Mouse (Mus musculus): ENCODE data around the gene R3hdm4.

Gene R3hdm4

DNA sequence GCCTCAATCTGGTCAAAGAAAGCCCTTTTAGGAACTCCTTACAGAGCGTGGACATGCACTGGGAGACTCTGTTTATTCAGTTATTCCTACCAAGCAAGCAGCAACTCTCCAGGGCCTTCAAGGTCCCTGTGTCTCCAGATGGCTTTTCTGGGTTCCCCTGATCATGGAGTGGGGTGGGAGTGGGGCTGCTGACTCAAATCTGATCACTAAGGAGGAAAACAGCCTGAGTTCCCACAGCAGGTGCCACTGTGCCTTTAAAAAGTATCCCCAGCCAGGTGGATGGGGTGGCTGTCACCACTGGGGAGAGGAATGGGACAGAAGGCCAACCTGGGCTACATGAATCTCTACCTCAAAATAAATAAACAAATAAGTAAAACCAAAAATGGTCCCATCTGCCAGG is 22.0 kb upstream of the R3hdm4 start:
- no peak for DNase-seq (ENCODE audit: low read depth, low spot score)

GRCm38 (mm10) chr10:79940749-79941148 is 19.7 kb upstream of the R3hdm4 start:
- no peak for DNase-seq (ENCODE audit: low read depth, low spot score)

DNA sequence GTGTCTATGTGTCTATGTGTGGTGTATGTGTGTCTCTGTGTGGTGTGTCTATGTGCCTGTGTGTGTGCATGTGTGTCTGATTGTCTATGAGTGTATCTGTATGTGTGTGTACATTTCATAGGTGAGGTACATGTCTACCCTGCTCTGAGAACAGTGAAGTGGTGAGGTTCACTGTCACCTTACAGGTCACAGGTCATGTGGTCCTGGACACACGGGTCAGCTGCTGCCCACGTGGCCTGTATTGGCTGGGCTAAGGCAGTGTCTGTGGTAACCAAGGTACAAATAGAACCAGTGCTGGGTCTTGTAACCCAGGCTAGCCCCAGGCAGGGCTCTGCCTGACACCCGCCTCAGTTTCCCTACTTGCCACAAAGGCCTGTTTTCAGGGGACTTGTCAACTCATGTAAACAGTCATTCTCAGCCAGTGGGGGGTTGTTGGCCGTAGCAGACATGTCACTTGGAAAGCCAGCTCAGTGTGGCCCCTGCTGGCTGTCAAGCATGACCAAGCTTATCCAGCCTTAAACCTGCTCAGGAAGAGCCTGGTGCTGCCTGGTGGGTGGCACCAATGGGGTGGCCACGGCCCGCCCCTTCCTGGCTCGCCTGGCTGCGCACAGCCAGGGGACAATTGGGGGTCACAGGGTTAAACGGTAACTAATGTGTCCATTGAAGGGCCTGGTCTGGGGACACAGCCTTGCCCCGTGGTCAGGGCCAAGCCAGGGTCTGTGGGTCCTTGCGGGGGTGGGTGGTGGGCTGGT is 16.9 kb upstream of the R3hdm4 start:
- DNase-seq (ENCODE audit: low read depth, low spot score), result no peak

- DNase-seq (ENCODE audit: low read depth, low spot score), result no peak
Observed at GRCm38 (mm10) chr10:79936911-79937441, 16.0 kb upstream of the R3hdm4 start.

GRCm38 (mm10) chr10:79936284-79936910 is 15.4 kb upstream of the R3hdm4 start:
- DNase-seq (ENCODE audit: low read depth, low spot score), result no peak

GRCm38 (mm10) chr10:79934794-79935569 is 14.0 kb upstream of the R3hdm4 start:
- DNase-seq (ENCODE audit: low read depth, low spot score), result no peak

GRCm38 (mm10) chr10:79934272-79934721 is 13.3 kb upstream of the R3hdm4 start:
- DNase-seq (ENCODE audit: low read depth, low spot score), result no peak

GRCm38 (mm10) chr10:79933861-79934260 is 12.9 kb upstream of the R3hdm4 start:
- no peak for DNase-seq (ENCODE audit: low read depth, low spot score)

DNA sequence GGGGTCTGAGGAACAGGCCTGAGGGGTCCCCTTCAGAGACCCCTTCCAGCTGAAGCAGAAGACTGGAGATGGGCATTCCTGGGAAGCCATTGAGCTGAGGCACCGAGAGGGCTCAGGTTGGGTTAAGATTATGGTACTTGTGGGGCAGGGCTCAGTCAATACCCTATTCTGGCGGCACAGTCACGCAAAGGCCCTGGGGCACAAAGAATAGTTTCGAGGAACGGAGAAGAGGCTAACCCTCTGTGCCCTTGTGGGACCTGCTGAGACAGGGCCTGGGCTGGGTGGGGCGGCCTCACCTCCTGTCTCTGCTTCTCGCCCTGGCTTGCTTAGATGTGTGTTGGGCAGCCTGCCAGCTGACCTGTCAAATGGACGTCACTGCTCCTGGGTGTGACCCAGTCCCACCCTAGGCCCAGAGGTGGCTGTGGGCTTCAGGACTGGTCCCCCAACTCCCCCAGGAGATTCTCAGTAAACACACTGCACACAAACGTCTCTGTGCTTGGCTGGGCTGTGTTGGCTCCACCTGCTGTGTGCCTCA is 12.2 kb upstream of the R3hdm4 start:
- DNase-seq (ENCODE audit: low read depth, low spot score), result no peak

GRCm38 (mm10) chr10:79932736-79933135 is 11.7 kb upstream of the R3hdm4 start:
- DNase-seq (ENCODE audit: low read depth, low spot score), result peak; percentile 84

DNA sequence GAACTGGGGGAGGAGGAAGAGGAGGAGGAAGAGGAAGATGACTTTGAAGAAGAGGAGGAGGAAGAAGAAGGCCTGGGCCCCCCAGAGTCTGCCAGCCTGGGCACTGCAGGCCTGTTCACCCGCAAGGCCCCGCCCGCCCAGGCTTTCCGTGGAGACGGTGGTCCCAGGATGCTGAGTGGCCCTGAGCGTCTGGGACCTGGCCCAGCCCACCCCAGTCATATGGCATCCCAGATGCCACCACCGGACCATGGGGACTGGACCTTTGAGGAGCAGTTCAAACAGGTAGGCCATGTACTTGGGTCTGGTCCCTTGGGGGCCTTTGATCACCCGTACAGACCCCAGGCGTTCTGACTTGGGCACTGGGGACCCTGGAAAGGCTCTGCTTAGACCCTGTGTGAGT is 10.8 kb upstream of the R3hdm4 start:
- DNase-seq (ENCODE audit: low read depth, low spot score), result no peak

- no peak for DNase-seq (ENCODE audit: low read depth, low spot score)
Observed at GRCm38 (mm10) chr10:79930826-79931186, 9.8 kb upstream of the R3hdm4 start.

GRCm38 (mm10) chr10:79929967-79930825 is 9.2 kb upstream of the R3hdm4 start:
- no peak for DNase-seq (ENCODE audit: low read depth, low spot score)

DNA sequence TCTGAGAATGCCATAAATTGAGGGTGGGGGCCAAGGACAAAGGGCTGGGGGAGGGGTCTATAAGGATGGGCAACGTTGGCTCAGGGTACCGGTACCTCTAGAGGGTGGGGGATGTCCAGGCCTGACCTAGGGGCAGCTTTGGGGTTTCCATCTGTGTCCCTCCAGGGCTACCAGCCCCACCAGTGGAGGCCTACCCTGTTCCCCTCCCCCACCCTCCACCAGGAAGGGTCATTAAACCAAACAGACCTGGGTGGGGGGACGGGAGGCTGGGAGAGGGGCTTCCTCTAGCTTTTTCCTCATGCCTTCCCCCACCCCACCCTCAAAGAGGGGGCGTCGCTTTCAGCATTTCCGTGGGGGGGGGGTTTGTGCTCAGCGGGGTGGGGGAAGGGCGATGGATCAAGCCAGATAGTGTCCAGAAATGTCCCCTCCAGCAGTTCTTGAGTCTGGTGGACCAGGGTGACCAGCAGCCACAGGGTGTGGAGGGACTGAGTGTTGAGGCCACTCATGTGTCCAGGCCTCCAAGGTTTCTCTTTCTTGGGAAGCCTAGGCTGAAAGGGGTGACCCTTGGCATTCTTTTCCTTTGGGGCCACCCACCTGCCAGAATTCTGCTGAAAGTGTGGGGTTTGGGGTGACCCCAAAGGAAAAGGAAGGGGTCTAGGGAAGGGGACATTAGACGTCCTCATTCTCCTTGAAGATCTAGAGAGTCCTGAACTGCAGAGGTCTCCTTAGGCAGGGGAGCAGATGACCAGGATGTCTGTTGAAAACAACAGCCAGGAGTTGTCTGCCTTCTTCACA is 8.1 kb upstream of the R3hdm4 start:
- no peak for DNase-seq (ENCODE audit: low read depth, low spot score)

DNA sequence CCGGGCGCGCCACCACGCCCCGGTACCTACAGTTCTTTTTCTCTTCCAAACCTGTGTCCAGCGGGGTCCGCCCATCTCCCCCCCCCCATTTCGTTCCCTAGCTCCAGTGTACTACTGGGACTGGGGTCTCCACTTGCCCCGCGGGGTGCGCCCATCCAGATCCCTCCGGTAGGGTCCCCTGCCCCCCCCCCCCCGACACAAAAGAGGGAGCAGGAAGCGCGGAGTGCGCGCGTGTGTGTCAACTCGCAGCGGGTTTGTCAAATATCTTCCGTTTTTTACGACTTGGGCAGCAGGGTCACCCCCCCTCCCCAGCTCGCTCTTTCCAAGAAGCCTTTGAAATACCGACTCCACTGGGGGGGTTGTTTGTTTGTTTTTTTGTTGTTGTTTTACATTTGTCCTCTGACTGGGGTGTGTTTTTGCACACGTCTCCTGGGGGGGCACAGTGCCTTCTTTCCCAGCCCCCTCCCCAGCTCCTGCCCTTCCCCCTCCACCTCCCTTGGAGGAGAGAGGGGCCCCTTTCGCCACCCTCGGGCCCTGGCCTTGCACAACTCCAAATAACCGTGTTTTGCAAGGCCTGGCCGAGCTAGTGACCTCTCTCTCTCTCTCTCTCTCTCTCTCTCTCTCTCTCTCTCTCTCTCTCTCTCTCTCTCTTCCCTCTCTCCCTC is 7.2 kb upstream of the R3hdm4 start:
- DNase-seq (ENCODE audit: low read depth, low spot score), result peak; percentile 66

DNA sequence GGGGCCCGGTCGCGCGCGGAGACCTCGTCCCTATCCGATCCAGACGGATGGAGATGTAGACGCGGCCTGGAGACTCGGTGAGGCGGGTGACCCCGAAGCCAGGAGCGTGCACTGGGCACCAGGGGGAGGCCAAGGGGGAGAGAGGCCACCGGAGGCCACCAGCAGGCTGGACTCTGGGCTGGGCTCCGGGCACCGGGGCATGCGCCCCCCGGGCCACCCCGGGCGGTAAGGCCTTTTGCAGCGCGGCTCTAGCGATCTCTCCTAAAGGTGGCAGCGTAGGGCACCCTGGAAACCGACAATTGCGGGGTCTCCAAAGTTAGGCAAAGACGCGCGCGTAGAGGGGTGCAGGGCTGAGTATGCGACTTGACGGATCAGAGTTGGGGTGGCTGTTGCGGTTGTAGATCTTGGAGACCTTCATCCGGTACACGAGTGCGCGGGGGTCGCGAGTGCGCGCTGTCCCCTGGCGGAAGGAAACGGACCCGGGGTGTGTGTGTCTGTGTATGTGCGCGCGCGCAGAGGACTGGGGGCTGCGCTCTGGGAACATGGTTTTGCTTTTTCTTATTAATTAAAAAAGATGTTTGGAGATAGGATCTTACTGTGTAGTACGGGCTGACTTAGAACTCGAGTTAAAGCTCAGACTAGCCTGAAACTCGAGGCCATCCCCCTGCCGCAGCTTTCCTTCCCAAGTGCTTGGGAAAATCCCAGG is 6.5 kb upstream of the R3hdm4 start:
- peak; percentile 69 for DNase-seq (ENCODE audit: low read depth, low spot score)

DNA sequence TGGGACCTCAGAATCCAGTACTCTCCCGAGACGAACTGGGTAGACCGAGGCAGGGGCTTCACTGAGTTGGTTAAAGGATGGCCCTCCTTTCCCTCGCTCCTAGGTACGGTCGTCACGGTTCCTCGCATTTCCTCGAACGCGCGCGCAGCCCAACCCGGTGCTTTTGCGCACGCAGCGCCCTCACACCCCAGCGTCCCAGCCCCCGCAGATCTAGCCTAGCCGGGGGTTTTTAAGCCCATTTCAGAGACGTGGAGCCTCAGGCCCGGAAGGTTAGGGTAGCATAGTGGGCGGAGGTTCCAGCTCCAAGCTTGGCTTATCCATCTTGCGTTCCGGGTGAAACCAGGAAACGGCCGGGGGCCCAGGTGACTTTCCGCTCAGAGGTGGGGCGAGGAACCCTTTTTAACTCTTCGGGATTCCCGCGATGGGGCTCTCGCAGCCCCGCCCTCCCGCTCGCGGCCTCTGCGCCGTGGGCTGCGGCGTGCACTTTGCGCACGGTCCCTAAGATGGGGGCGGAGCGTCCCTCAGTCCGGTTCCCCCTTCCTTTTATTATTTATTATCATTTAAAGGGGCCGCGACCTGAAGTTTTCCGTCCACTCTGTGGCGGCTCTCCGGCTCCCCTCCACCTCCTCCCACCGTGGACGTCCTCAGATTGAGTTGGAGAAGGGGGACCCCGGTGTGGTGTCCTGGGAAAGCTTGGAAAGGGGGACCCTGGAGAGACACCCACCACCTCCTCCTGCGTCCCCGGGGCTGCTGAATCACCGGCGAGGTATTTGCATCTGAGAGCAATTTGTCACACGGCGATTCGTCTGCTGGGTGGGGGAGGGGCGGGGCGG is 5.7 kb upstream of the R3hdm4 start, which contains the start of gene Arid3a:
Gene Arid3a, plus strand, starts transcription at position 553 of the 833 bp plus-strand sequence.
- DNase-seq (ENCODE audit: low read depth, low spot score), result peak; percentile 96
